Mouse (Mus musculus): ENCODE measurements around the gene Dhx32.
"Not testable (repeated sequence)": the region's sequence is repeated elsewhere in the genome, so short reads cannot be mapped to it uniquely, and the experiment has no call there.

- not testable (repeated sequence) for TF ChIP-seq CTCF (IDR thresholded peaks at IDR 0.05; ENCODE audit: control insufficient read depth, insufficient read depth, low read length); POLR2A (IDR thresholded peaks at IDR 0.05; ENCODE audit: borderline replicate concordance, control insufficient read depth, low read depth, low read length)
These were observed 96.9 kb downstream of the Dhx32 start for GRCm38 (mm10) chr7:133685644-133686043.

Data from bone marrow, adult 2 months (tissue).